Mouse (Mus musculus) midbrain, embryonic 15.5 days (tissue): Measurements from ENCODE around the gene 1700020D05Rik. TPM values are rescaled to one million over a fixed set of nuclear protein-coding genes. Genes with fewer than 3 reads are reported as not detected.

Experiments used
- ATAC-seq: fragments of 200-750 bp; cut with Nextera tagmentation; replicated peaks from 2 replicates; pipeline ENCODE4 v1.8.0; 2017; ENCODE audit warnings: moderate TSS enrichment
- H3K27ac ChIP-seq: fragments of 300-500 bp; sonication (generic); 2 replicates; pipeline ENCODE4 v1.5.1; 2015; ENCODE audit warnings: mild to moderate bottlenecking, inconsistent platforms
- H3K27me3 ChIP-seq: fragments of 300-500 bp; sonication (generic); replicated peaks from 2 replicates; pipeline ENCODE4 v1.6.1; 2015; ENCODE audit warnings: inconsistent platforms
- H3K36me3 ChIP-seq: fragments of 300-500 bp; sonication (generic); replicated peaks from 2 replicates; pipeline ENCODE4 v1.6.1; 2015; ENCODE audit warnings: inconsistent platforms
- H3K4me1 ChIP-seq: fragments of 300-500 bp; sonication (generic); 2 replicates; pipeline ENCODE4 v1.6.1; 2015; ENCODE audit warnings: inconsistent platforms
- H3K4me2 ChIP-seq: fragments of 300-500 bp; sonication (generic); 2 replicates; pipeline ENCODE4 v1.6.1; 2015; ENCODE audit warnings: inconsistent platforms, mild to moderate bottlenecking, moderate library complexity
- H3K4me3 ChIP-seq: fragments of 300-500 bp; sonication (generic); 2 replicates; pipeline ENCODE4 v1.5.1; 2015; ENCODE audit warnings: mild to moderate bottlenecking, inconsistent platforms
- H3K9ac ChIP-seq: fragments of 300-500 bp; sonication (generic); 2 replicates; pipeline ENCODE4 v1.6.1; 2015; ENCODE audit warnings: mild to moderate bottlenecking, inconsistent platforms
- H3K9me3 ChIP-seq: fragments of 300-500 bp; sonication (generic); 2 replicates; pipeline ENCODE4 v1.6.1; 2016; ENCODE audit warnings: inconsistent platforms
- WGBS: fragments of 180-500 bp; shearing (Covaris S2); methylation state at CpG from one replicate; pipeline ENCODE4 v1.1.7; 2015; ENCODE audit warnings: mixed read lengths; 5-methylcytosine and 5-hydroxymethylcytosine counted together
- polyA plus RNA-seq: library from polyadenylated mRNA; unstranded; fragments of >200 nt; fragmentation: Nextera tagmentation; extraction: Ambion mirVana; gene quantifications from 2 replicates; pipeline ENCODE4 v1.2.1, GENCODE M21; 2015

1700020D05Rik gene
- polyA plus RNA-seq = 0.17 TPM in 1 of 2 replicates, not detected in the other

GRCm38 (mm10) chr19:5503687-5504086 is at the start of gene 1700020D05Rik:
Gene 1700020D05Rik (minus strand): TSS chr19:5503787.
- Histone ChIP-seq H3K27me3 (no peaks in the 10 kb centered on the region), H3K4me3 (no peak within 1 kb of the TSS), H3K36me3 (0 out of 2 replicates have a peak, but pooled peaks cover 4% of the 10 kb centered on the region), H3K27ac (no peak within 1 kb of the TSS), H3K4me2 (no peak within 1 kb of the TSS), H3K9ac (no peak within 1 kb of the TSS), H3K4me1 (peaks cover 5% of the 10 kb centered on the region; the same call in 1 of the 2 replicates), H3K9me3 (no peaks in the 10 kb centered on the region)
- 57% methylated on average over 17 of the region's 17 CpGs for WGBS
- ATAC-seq = no peak

- Histone ChIP-seq H3K4me3 (no peak overlapping the region), H3K9me3 (no peaks in the 10 kb centered on the region), H3K4me2 (no peak overlapping the region), H3K4me1 (no peaks in the 10 kb centered on the region), H3K27me3 (no peaks in the 10 kb centered on the region), H3K36me3 (no peaks in the 10 kb centered on the region), H3K27ac (no peak overlapping the region), H3K9ac (no peak overlapping the region)
- 85% methylated on average over 4 of the region's 4 CpGs for WGBS
- no peak for ATAC-seq
These were observed 44.0 kb upstream of the 1700020D05Rik start for GRCm38 (mm10) chr19:5547471-5548056.

GRCm38 (mm10) chr19:5544031-5544430 is 40.4 kb upstream of the 1700020D05Rik start:
- Histone ChIP-seq H3K27me3 (no peaks in the 10 kb centered on the region), H3K4me3 (no peak overlapping the region), H3K36me3 (no peaks in the 10 kb centered on the region), H3K9ac (no peak overlapping the region), H3K4me2 (no peak overlapping the region), H3K9me3 (no peaks in the 10 kb centered on the region), H3K4me1 (no peaks in the 10 kb centered on the region), H3K27ac (no peak overlapping the region)
- ATAC-seq = no peak
- 60% methylated on average over 11 of the region's 11 CpGs for WGBS

GRCm38 (mm10) chr19:5543362-5543761 is 39.8 kb upstream of the 1700020D05Rik start:
- no peaks in the 10 kb centered on the region for H3K36me3 ChIP-seq
- no peaks in the 10 kb centered on the region for H3K27me3 ChIP-seq
- no peak overlapping the region for H3K4me3 ChIP-seq
- no peaks in the 10 kb centered on the region for H3K9me3 ChIP-seq
- H3K9ac ChIP-seq = no peak overlapping the region
- no peak for ATAC-seq
- no peak overlapping the region for H3K27ac ChIP-seq
- whole genome bisulfite sequencing = 89% methylated on average over 9 of the region's 9 CpGs
- no peaks in the 10 kb centered on the region for H3K4me1 ChIP-seq
- no peak overlapping the region for H3K4me2 ChIP-seq

GRCm38 (mm10) chr19:5538786-5539185 is 35.2 kb upstream of the 1700020D05Rik start:
- Histone ChIP-seq H3K4me2 (no peak overlapping the region), H3K36me3 (no peaks in the 10 kb centered on the region), H3K27me3 (no peaks in the 10 kb centered on the region), H3K4me1 (no peaks in the 10 kb centered on the region), H3K9ac (no peak overlapping the region), H3K27ac (no peak overlapping the region), H3K9me3 (no peaks in the 10 kb centered on the region), H3K4me3 (no peak overlapping the region)
- 68% methylated on average over 8 of the region's 8 CpGs for WGBS
- no peak for ATAC-seq

- Histone ChIP-seq H3K27ac (no peak overlapping the region), H3K4me1 (peaks cover 15% of the 10 kb centered on the region), H3K4me3 (no peak overlapping the region), H3K27me3 (no peaks in the 10 kb centered on the region), H3K9ac (no peak overlapping the region), H3K36me3 (no peaks in the 10 kb centered on the region), H3K9me3 (no peaks in the 10 kb centered on the region), H3K4me2 (no peak overlapping the region)
- WGBS = 76% methylated on average over 8 of the region's 8 CpGs
- no peak for ATAC-seq
These were observed 28.9 kb upstream of the 1700020D05Rik start for GRCm38 (mm10) chr19:5532520-5532919.

- Histone ChIP-seq H3K4me2 (peak overlapping the region; percentile 38; the same call in 1 of the 2 replicates), H3K4me1 (peaks cover 15% of the 10 kb centered on the region), H3K4me3 (no peak overlapping the region), H3K27me3 (no peaks in the 10 kb centered on the region), H3K27ac (0 out of 2 replicates have a peak overlapping the region, but pooled peaks have one; percentile 54), H3K36me3 (no peaks in the 10 kb centered on the region), H3K9ac (no peak overlapping the region; the same call in 1 of the 2 replicates), H3K9me3 (no peaks in the 10 kb centered on the region)
- no peak for ATAC-seq
- 17% methylated on average over 7 of the region's 7 CpGs for WGBS
These were observed 26.5 kb upstream of the 1700020D05Rik start for GRCm38 (mm10) chr19:5530138-5530524.

GRCm38 (mm10) chr19:5529325-5530137 is 25.9 kb upstream of the 1700020D05Rik start:
- peak; percentile 75; the same call in 1 of the 2 replicates for ATAC-seq
- H3K27ac ChIP-seq = peak overlapping the region; percentile 54; the same call in 1 of the 2 replicates
- H3K9ac ChIP-seq = no peak overlapping the region
- H3K4me3 ChIP-seq = no peak overlapping the region
- 11% methylated on average over 20 of the region's 20 CpGs for WGBS
- H3K4me1 ChIP-seq = peaks cover 15% of the 10 kb centered on the region
- no peaks in the 10 kb centered on the region for H3K9me3 ChIP-seq
- peak overlapping the region; percentile 38 for H3K4me2 ChIP-seq
- no peaks in the 10 kb centered on the region for H3K36me3 ChIP-seq
- no peaks in the 10 kb centered on the region for H3K27me3 ChIP-seq

- WGBS = 72% methylated on average over 5 of the region's 5 CpGs
- H3K4me2 ChIP-seq = no peak overlapping the region
- H3K36me3 ChIP-seq = no peaks in the 10 kb centered on the region
- H3K4me3 ChIP-seq = no peak overlapping the region
- H3K9ac ChIP-seq = no peak overlapping the region
- no peaks in the 10 kb centered on the region for H3K27me3 ChIP-seq
- H3K27ac ChIP-seq = no peak overlapping the region
- ATAC-seq = no peak
- H3K9me3 ChIP-seq = no peaks in the 10 kb centered on the region
- H3K4me1 ChIP-seq = peaks cover 9% of the 10 kb centered on the region
These were observed 21.6 kb upstream of the 1700020D05Rik start for GRCm38 (mm10) chr19:5525204-5525603.

GRCm38 (mm10) chr19:5518721-5519120 is 15.1 kb upstream of the 1700020D05Rik start:
- Histone ChIP-seq H3K4me1 (no peaks in the 10 kb centered on the region), H3K4me3 (no peak overlapping the region), H3K27me3 (no peaks in the 10 kb centered on the region), H3K9ac (no peak overlapping the region), H3K36me3 (no peaks in the 10 kb centered on the region), H3K27ac (no peak overlapping the region), H3K9me3 (no peaks in the 10 kb centered on the region), H3K4me2 (no peak overlapping the region)
- no peak for ATAC-seq
- WGBS = 88% methylated on average over 3 of the region's 3 CpGs

- H3K9ac ChIP-seq = no peak overlapping the region
- no peaks in the 10 kb centered on the region for H3K27me3 ChIP-seq
- ATAC-seq = no peak
- no peak overlapping the region for H3K4me3 ChIP-seq
- 0 out of 2 replicates have a peak, but pooled peaks cover 6% of the 10 kb centered on the region for H3K4me1 ChIP-seq
- H3K9me3 ChIP-seq = no peaks in the 10 kb centered on the region
- H3K27ac ChIP-seq = no peak overlapping the region
- H3K4me2 ChIP-seq = no peak overlapping the region
- H3K36me3 ChIP-seq = no peaks in the 10 kb centered on the region
- WGBS = 82% methylated on average over 8 of the region's 8 CpGs
These were observed 13.4 kb upstream of the 1700020D05Rik start for GRCm38 (mm10) chr19:5516906-5517505.
